Mouse (Mus musculus): Measurements from ENCODE around the gene Acly.

DNA sequence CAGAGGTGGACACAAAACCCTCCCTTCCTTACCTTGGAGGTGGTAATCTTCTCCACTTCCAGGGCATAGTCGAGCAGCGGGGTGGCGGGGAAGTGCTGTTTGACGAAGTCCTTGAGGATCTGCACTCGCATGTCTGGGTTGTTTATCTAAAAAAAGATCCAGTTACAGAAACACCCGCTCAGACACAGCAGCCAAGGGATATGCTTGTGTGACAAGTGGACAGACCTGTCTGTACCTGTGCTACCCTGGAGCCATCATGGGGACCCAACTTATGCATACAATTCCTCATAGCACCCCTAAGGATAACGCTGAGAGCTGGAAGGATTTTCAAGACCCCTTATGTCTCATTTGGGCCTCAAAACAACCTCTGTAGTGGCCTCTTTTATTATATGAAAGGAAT lies 48.6 kb downstream of the Acly start:
- TF ChIP-seq EP300 (IDR thresholded peaks at IDR 0.05; ENCODE audit: insufficient read depth, low read depth, low read length) = no peak
- no peak for TF ChIP-seq POLR2A (IDR thresholded peaks at IDR 0.05; ENCODE audit: insufficient read depth, low read length)
